Mouse (Mus musculus) lung, adult 2 months (tissue): Measurements from ENCODE around the gene Fam50a. TPM values are rescaled to one million over a fixed set of nuclear protein-coding genes. Genes with fewer than 3 reads are reported as not detected.
"Not testable (repeated sequence)": the region's sequence is repeated elsewhere in the genome, so short reads cannot be mapped to it uniquely, and the experiment has no call there.

Source experiments
- DNase-seq: peaks from one replicate; pipeline ENCODE4 v3.0.0; 2022
- H3K4me1 ChIP-seq: fragments of 200-500 bp; 2 replicates; pipeline ENCODE4 v1.6.1; 2011; ENCODE audit warnings: low read length; ENCODE audit not compliant: control insufficient read depth, insufficient read depth
- H3K4me3 ChIP-seq: fragments of 200-500 bp; replicated peaks from 2 replicates; pipeline ENCODE3; 2011; ENCODE audit warnings: low read depth, mild to moderate bottlenecking, control low read depth, low read length; ENCODE audit errors: extremely low read depth
- CTCF ChIP-seq: fragments of 200-500 bp; IDR thresholded peaks from 2 replicates; pipeline ENCODE4 v1.5.1; 2011; ENCODE audit warnings: mild to moderate bottlenecking, low read length, control low read depth; ENCODE audit not compliant: insufficient read depth
- POLR2A ChIP-seq: fragments of 200-500 bp; IDR thresholded peaks from 2 replicates; pipeline ENCODE4 v1.6.1; 2011; ENCODE audit warnings: low read depth, mild to moderate bottlenecking, control low read depth, low read length, borderline replicate concordance; ENCODE audit errors: extremely low read depth
- WGBS: fragments of 180-500 bp; shearing (Covaris S2); methylation state at CpG from one replicate; pipeline ENCODE4 v1.1.7; 2018; 5-methylcytosine and 5-hydroxymethylcytosine counted together
- polyA plus RNA-seq: library from polyadenylated mRNA; depleted of rRNA; stranded (reverse); fragments of >200 nt; gene quantifications from 2 replicates; pipeline ENCODE4 v1.2.3, GENCODE M21; 2012; rRNA removed

Gene Fam50a
- polyA plus RNA-seq, 1 experiment, result 11.1 TPM

GRCm38 (mm10) chrX:74329215-74329671 is 16.4 kb downstream of the Fam50a start:
- WGBS, result 36% methylated on average over 10 of the region's 10 CpGs
- TF ChIP-seq CTCF, result no peak
- DNase-seq, result no peak
- Histone ChIP-seq H3K4me3 (peak overlapping the region; percentile 55), H3K4me1 (no peaks in the 10 kb centered on the region)

DNA sequence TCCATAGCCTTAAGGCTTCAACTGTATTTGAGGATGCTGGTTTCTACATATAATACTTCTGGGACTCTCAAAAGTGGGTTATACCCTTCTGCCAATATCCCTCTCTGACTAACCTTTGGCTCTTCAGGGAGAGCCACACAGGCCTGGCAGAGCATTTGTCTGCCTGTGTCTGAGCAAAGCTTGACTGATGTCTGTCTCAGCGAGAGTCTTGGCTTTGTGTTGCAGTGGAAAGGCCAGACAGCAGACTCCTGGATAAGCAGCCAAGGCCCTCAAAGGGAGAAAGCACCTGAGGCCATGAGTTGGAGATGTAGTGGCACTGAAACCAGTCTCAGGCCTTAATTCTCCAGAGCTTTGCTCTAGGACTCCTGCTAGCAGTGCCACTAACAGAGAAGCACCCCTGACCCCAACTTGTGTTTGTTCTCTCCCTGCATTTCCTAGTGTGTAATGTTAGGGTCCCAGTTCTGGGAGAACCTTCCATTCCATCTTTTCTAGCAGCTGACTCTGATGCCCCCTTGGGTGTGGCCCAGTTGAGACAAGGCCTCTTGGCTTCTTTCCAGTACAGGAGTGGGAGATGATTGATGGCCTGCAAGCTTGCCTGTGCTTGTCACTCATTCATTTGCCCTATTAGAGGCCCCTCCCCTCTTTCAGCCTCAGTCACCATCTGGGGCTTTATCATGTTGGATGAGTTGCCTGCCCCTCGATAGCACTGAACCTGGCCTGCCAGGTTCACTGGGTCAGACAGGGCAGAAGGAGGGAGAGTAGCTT is 17.5 kb downstream of the Fam50a start:
- TF ChIP-seq POLR2A (no peak), CTCF (no peak)

DNA sequence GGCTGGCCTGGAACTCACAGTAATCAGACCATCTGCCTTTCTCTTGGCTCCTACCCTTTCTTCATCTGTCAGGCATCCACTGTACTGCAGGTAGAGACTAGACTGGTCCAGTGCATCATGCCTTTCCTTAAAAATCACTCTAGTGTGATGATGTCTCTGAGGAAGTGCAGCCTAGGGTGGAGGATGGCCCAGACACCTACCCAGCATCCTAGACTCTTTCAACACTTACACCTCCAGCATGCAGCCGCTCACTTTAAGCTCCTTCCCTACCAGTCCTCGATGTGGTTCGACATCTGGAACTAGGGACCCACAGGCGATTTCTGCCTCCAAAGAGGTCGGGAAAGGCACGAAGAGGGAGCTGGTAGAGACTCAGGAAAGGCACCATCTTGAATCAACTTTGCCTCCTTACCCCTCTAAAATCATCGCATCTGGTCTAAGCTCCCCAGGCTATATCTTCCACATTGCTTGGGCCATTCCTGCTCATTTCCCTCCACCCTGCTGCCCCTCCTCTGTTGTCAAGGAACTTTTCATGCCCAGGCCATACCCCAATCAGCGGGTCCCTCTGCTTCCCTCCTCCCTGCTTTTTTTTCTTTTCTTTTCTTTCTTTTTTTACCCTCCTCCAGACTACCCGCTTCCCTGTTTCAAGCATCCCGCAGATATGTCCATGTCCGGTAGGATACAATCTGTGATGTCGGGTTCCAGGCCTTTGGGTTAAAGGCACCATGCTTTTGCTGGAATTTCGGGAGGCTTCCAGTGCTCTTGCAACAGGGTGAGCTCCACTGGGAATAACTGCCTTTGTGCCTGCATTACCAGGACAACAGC is 40.0 kb downstream of the Fam50a start:
- Histone ChIP-seq H3K4me3 (peak overlapping the region; percentile 65), H3K4me1 (peaks cover 5% of the 10 kb centered on the region)
- TF ChIP-seq CTCF, result no peak
- no peak for TF ChIP-seq POLR2A
- 37% methylated on average over 13 of the region's 13 CpGs for WGBS
- DNase-seq, result no peak

More for the DNA sequence above, 17.5 kb downstream of the Fam50a start:
- WGBS, result 37% methylated on average over 2 of the region's 2 CpGs
- DNase-seq, result no peak
- Histone ChIP-seq H3K4me3 (no peak overlapping the region), H3K4me1 (no peaks in the 10 kb centered on the region)

DNA sequence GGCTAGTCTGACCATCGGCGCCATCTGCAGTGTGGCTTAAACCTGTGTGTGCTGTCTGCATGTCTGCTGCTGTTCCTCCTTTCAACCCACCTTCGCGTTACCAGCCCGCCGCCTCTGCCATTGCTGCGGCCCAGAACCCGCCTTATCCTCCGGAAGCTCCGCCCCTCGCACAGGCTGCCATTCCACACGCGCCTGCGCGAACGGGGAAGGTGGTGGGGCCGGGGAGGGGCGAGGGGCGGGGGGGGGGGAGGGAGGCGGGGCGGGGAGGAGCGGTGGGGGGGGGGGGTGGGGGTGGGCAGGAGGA is 40.6 kb downstream of the Fam50a start, which contains the start of gene Lage3:
Gene Lage3, minus strand, starts transcription at position 152 of the 304 bp plus-strand sequence.
- DNase-seq, result peak; percentile 69
- H3K4me1 ChIP-seq, result peaks cover 5% of the 10 kb centered on the region
- WGBS, result 38% methylated on average over 17 of the region's 22 CpGs
- peak within 1 kb of the TSS; percentile 65 for H3K4me3 ChIP-seq
- TF ChIP-seq POLR2A (peak; percentile 73; the same call in 1 of the 2 replicates), CTCF (no peak)

- 88% methylated on average over 3 of the region's 3 CpGs for WGBS
- H3K4me1 ChIP-seq, DNase-seq, H3K4me3 ChIP-seq: not testable (repeated sequence)
Measured at GRCm38 (mm10) chrX:74357069-74357468, 44.2 kb downstream of the Fam50a start.

- peak; percentile 11 for DNase-seq
- Histone ChIP-seq H3K4me1 (no peaks in the 10 kb centered on the region), H3K4me3 (no peak overlapping the region)
- TF ChIP-seq POLR2A (no peak), CTCF (no peak)
- 42% methylated on average over 11 of the region's 11 CpGs for WGBS
Measured at GRCm38 (mm10) chrX:74359171-74359570, 46.3 kb downstream of the Fam50a start.

GRCm38 (mm10) chrX:74367512-74367911 is 54.7 kb downstream of the Fam50a start:
- H3K4me1 ChIP-seq, result peaks cover 3% of the 10 kb centered on the region; the same call in 1 of the 2 replicates
- H3K4me3 ChIP-seq, result peak overlapping the region; percentile 63
- TF ChIP-seq CTCF (no peak), POLR2A (no peak)
- 62% methylated on average over 10 of the region's 10 CpGs for WGBS
- no peak for DNase-seq

- no peak for TF ChIP-seq CTCF
- peak; percentile 47; the same call in 1 of the 2 replicates for TF ChIP-seq POLR2A
- peak; percentile 64 for DNase-seq
- Histone ChIP-seq H3K4me1 (peaks cover 3% of the 10 kb centered on the region; the same call in 1 of the 2 replicates), H3K4me3 (peak overlapping the region; percentile 65)
- 27% methylated on average over 47 of the region's 49 CpGs for WGBS
Measured at GRCm38 (mm10) chrX:74368209-74368909, 55.5 kb downstream of the Fam50a start.

Other genes starting within 250 kb of the Fam50a start
- gene Opn1mw, start 185.6 kb upstream of the Fam50a start, polyA plus RNA-seq, result not detected in 2 replicates
- 6.8 and 7.4 TPM in 2 replicates for gene Mecp2, start 177.7 kb upstream of the Fam50a start, polyA plus RNA-seq
- gene Tex28, start 145.2 kb upstream of the Fam50a start, polyA plus RNA-seq, result not detected in 2 replicates
- not detected in 2 replicates for gene Tktl1, start 135.8 kb upstream of the Fam50a start, polyA plus RNA-seq
- gene Flna, start 63.2 kb upstream of the Fam50a start, polyA plus RNA-seq, result 579 and 648 TPM in 2 replicates
- gene Emd, start 58.3 kb upstream of the Fam50a start, polyA plus RNA-seq, result 63.1 and 63.9 TPM in 2 replicates
- 1,085 and 1,289 TPM in 2 replicates for gene Rpl10, start 42.2 kb upstream of the Fam50a start, polyA plus RNA-seq
- gene Taz, start 31.1 kb upstream of the Fam50a start, polyA plus RNA-seq, result 99.6 and 108 TPM in 2 replicates
- 26.1 and 38.3 TPM in 2 replicates for gene Dnase1l1, start 30.7 kb upstream of the Fam50a start, polyA plus RNA-seq
- 413 and 452 TPM in 2 replicates for gene Atp6ap1, start 15.9 kb upstream of the Fam50a start, polyA plus RNA-seq
- gene Gdi1, start 8.0 kb upstream of the Fam50a start, polyA plus RNA-seq, result 143 and 212 TPM in 2 replicates
- gene Plxna3, start 16.0 kb downstream of the Fam50a start, polyA plus RNA-seq, result 12.9 and 14.5 TPM in 2 replicates
- gene Lage3, start 40.6 kb downstream of the Fam50a start, polyA plus RNA-seq, result 31.8 and 42.1 TPM in 2 replicates
- gene Ubl4a, start 60.2 kb downstream of the Fam50a start, polyA plus RNA-seq, result 25.6 and 32.0 TPM in 2 replicates
- gene Slc10a3, start 60.3 kb downstream of the Fam50a start, polyA plus RNA-seq, result 20.3 and 23.5 TPM in 2 replicates
- gene Fam3a, start 80.2 kb downstream of the Fam50a start, polyA plus RNA-seq, result 50.9 and 53.3 TPM in 2 replicates
- 15.2 and 20.2 TPM in 2 replicates for gene Ikbkg, start 80.3 kb downstream of the Fam50a start, polyA plus RNA-seq
- 26.4 and 49.2 TPM in 2 replicates for gene G6pdx, start 116.2 kb downstream of the Fam50a start, polyA plus RNA-seq
- gene Gm6880, start 168.4 kb downstream of the Fam50a start, polyA plus RNA-seq, result not detected in 2 replicates